In the genomic region with DNA sequence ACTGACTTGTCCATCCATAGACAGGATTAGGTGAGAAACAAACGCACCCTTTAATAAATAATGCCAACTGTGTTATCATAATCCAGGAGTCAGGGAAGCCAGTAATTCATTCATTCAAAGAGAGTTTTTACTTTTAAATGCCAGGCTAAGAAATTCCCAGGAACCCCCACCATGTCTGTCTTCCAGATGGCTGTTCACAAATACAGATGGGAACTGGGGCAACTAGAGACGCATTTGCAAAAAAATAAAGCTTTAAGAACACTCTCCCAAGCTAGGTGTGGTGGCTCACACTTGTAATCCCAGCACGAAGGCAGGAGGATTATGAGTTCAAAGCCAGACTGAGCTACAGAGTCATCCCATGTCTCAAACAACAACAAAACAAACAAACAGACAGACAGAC, we compare ENCODE assay signal across 18 mouse cellular contexts.
"Had no signal": no experiment of that assay in that cellular context is flagged by ENCODE, and none has a peak within 500 bp of the region (broad histone marks: within the 10 kb centered on the region; RNA-seq: fewer than 3 reads in every experiment).

No protein-coding gene starts in this region.

- H3K27me3 ChIP-seq: limb, embryonic 13.5 days; lung, embryonic 15.5 days; megakaryocyte, embryonic 14.5 days; midbrain, embryonic 13.5 days; neural tube, embryonic 13.5 days had no signal

- H3K9me3 ChIP-seq: limb, embryonic 10.5 days; limb, embryonic 13.5 days; liver, embryonic 12.5 days; liver, embryonic 15.5 days; lung, embryonic 15.5 days; megakaryocyte, embryonic 14.5 days; midbrain, embryonic 10.5 days; midbrain, embryonic 13.5 days; neural tube, embryonic 13.5 days had no signal

- H3K4me1 ChIP-seq: limb, embryonic 10.5 days; limb, embryonic 13.5 days; liver, embryonic 12.5 days; liver, embryonic 15.5 days; megakaryocyte, embryonic 14.5 days; midbrain, embryonic 10.5 days; midbrain, embryonic 13.5 days; neural tube, embryonic 13.5 days had no signal

- H3K9ac ChIP-seq: limb, embryonic 13.5 days; liver, embryonic 12.5 days; liver, embryonic 15.5 days; lung, embryonic 15.5 days; midbrain, embryonic 13.5 days; neural tube, embryonic 13.5 days had no signal

- H3K36me3 ChIP-seq: limb, embryonic 10.5 days; limb, embryonic 13.5 days; liver, embryonic 12.5 days; liver, embryonic 15.5 days; lung, embryonic 15.5 days; midbrain, embryonic 10.5 days; midbrain, embryonic 13.5 days; neural tube, embryonic 13.5 days had no signal

- H3K4me3 ChIP-seq: limb, embryonic 10.5 days; limb, embryonic 13.5 days; liver, embryonic 12.5 days; liver, embryonic 15.5 days; lung, embryonic 15.5 days; megakaryocyte, embryonic 14.5 days; midbrain, embryonic 10.5 days; midbrain, embryonic 13.5 days; myocyte; neural tube, embryonic 13.5 days had no signal

- H3K27ac ChIP-seq: kidney, postnatal 0 days; limb, embryonic 10.5 days; limb, embryonic 13.5 days; liver, embryonic 12.5 days; liver, embryonic 15.5 days; lung, embryonic 15.5 days; midbrain, embryonic 10.5 days; midbrain, embryonic 13.5 days; neural tube, embryonic 13.5 days; stomach, postnatal 0 days had no signal

- ATAC-seq: liver, embryonic 12.5 days; midbrain, embryonic 13.5 days; midbrain, embryonic 16.5 days had no signal

- DNase-seq: kidney, adult 2 months; kidney, postnatal 25 days; liver; right cerebral cortex, postnatal 4 days; thymus, postnatal 36 days had no signal

- H3K4me2 ChIP-seq: limb, embryonic 13.5 days; liver, embryonic 12.5 days; liver, embryonic 15.5 days; lung, embryonic 15.5 days; midbrain, embryonic 13.5 days; neural tube, embryonic 13.5 days had no signal
